Mouse (Mus musculus): Measurements from ENCODE around the gene Gpr107. TPM values are rescaled to one million over a fixed set of nuclear protein-coding genes. Genes with fewer than 3 reads are reported as not detected.

The Gpr107 gene
- polyA plus RNA-seq, 1 experiment from 2014 or later = 30.4 TPM

DNA sequence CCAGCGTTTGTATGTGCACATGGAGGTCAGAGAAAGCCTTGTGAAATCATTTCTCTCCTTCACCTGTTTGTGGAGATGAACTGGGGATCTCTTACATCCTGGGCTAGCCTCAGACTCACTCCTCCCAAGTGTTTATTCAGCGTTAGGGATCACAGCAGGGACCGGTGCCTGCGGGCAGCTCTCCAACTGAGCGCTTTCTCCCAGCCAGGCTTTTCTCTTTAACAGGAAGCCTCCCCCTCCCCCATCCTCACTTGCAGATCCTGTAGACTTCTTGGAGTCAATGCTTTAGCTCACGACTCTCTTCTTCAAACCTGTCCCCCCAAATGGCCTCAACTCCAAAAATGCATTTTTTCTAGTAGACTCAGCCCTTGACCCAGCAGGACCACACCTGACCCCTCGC, 89.5 kb downstream of the Gpr107 start:
- peaks cover 19% of the 10 kb centered on the region for H3K4me1 ChIP-seq (ENCODE audit: control insufficient read depth, insufficient read depth, low read length)
- WGBS = 14% methylated on average over 7 of the region's 7 CpGs
- no peaks in the 10 kb centered on the region for H3K9me3 ChIP-seq (ENCODE audit: control insufficient read depth, low read length)
- H3K27me3 ChIP-seq (replicated peaks; ENCODE audit: control insufficient read depth, insufficient read depth, low read length) = no peaks in the 10 kb centered on the region; the same call in 1 of the 2 replicates
- no peaks in the 10 kb centered on the region for H3K36me3 ChIP-seq (ENCODE audit: control insufficient read depth, insufficient read depth, low read length)
- no peak overlapping the region for H3K4me2 ChIP-seq (ENCODE audit: low read depth, low read length)
- H3K9ac ChIP-seq (ENCODE audit: low read depth, low read length) = no peak overlapping the region
- no peak overlapping the region for H3K27ac ChIP-seq (ENCODE audit: low read length)
- no peak for ATAC-seq
- H3K4me3 ChIP-seq (ENCODE audit: low read length) = no peak overlapping the region

DNA sequence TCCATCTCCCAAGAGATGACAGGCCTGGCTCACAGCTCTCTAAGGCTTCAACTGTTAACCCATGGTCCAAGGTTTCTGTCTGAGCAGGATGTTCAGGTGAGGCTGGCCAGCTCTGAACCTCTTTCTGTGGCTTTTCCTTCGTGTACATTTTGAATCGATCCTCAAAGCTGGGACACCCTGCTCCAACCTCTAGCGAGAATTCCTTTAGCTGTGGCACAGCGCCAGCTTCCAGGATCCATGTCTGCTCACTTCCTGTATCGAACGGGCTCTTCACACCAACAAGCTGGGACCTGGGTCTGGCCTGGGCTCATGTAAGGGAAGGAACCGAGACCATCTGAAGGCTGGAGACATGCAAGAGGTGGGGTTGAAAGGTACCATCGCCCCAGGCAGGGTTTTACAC, 92.1 kb downstream of the Gpr107 start:
- peaks cover 30% of the 10 kb centered on the region for H3K4me1 ChIP-seq (ENCODE audit: control insufficient read depth, insufficient read depth, low read length)
- H3K4me3 ChIP-seq (ENCODE audit: low read length) = no peak overlapping the region
- no peaks in the 10 kb centered on the region for H3K36me3 ChIP-seq (ENCODE audit: control insufficient read depth, insufficient read depth, low read length)
- no peak for ATAC-seq
- no peak overlapping the region for H3K4me2 ChIP-seq (ENCODE audit: low read depth, low read length)
- no peaks in the 10 kb centered on the region for H3K9me3 ChIP-seq (ENCODE audit: control insufficient read depth, low read length)
- no peak overlapping the region for H3K9ac ChIP-seq (ENCODE audit: low read depth, low read length)
- 57% methylated on average over 8 of the region's 8 CpGs for WGBS
- H3K27me3 ChIP-seq (replicated peaks; ENCODE audit: control insufficient read depth, insufficient read depth, low read length) = no peaks in the 10 kb centered on the region; the same call in 1 of the 2 replicates
- no peak overlapping the region for H3K27ac ChIP-seq (ENCODE audit: low read length)

DNA sequence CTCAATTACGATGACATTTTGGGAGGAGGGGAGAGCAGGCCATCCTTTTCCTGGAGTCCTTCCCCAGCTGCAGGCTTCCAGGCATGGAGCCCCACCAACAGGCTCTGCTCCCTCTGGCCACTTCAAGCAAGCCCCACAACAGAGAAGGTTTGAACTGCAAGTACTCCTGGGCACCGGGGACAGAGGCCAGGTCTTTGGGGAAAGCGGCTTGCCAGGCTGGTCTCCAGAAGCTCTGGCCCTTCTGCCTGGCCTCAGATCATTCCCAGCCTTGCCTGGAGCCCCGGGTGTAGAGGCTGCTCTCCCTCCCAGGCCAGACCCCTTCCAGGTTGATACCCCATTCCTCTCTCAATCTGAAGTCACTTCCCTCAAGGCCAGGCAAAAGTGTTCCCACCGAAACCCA, 92.9 kb downstream of the Gpr107 start:
- H3K27me3 ChIP-seq (replicated peaks; ENCODE audit: control insufficient read depth, insufficient read depth, low read length) = no peaks in the 10 kb centered on the region; the same call in 1 of the 2 replicates
- peaks cover 30% of the 10 kb centered on the region for H3K4me1 ChIP-seq (ENCODE audit: control insufficient read depth, insufficient read depth, low read length)
- H3K9ac ChIP-seq (ENCODE audit: low read depth, low read length) = peak overlapping the region; percentile 82
- H3K27ac ChIP-seq (ENCODE audit: low read length) = peak overlapping the region; percentile 9; the same call in 1 of the 2 replicates
- WGBS = 26% methylated on average over 5 of the region's 5 CpGs
- no peak for ATAC-seq
- H3K4me2 ChIP-seq (ENCODE audit: low read depth, low read length) = peak overlapping the region; percentile 98
- H3K4me3 ChIP-seq (ENCODE audit: low read length) = peak overlapping the region; percentile 80
- no peaks in the 10 kb centered on the region for H3K36me3 ChIP-seq (ENCODE audit: control insufficient read depth, insufficient read depth, low read length)
- H3K9me3 ChIP-seq (ENCODE audit: control insufficient read depth, low read length) = no peaks in the 10 kb centered on the region

DNA sequence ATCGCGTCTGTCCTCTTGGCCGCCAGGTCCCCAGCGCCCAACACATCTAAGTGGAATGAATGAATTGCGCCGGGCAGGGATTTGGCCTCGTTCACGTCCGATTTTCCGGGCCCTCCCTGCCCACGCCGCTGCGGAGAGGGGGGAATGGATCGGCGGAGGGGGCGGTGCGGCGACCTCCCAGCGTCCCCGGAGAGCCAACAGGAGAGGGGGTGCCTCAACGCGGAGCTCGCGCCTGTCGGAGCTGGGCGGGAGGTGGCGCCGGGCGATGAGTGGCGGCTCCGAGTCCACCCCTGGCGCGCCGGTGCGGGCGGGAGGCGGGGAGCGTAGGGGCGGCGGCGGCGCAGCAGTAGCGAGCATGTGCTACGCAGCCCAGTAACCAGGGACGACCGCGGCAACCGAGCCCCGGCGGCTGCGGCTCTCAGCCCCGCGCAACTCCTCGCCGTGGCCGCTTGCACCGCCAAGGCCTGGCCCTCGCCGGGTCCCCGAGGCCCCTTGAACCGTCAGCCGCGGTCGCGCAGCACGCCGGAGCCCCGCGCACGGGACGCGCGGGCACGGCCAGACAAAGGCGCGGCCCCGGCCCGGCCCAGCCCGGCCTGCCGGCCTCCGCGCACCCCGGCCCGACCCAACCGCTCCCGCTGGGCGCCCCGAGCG, 93.5 kb downstream of the Gpr107 start, which contains the start of gene Ncs1:
TSS of gene Ncs1 (plus strand) at position 333 of the 651 bp plus-strand sequence.
- H3K4me1 ChIP-seq (ENCODE audit: control insufficient read depth, insufficient read depth, low read length) = peaks cover 30% of the 10 kb centered on the region
- peak; percentile 90 for ATAC-seq
- peak within 1 kb of the TSS; percentile 80 for H3K4me3 ChIP-seq (ENCODE audit: low read length)
- WGBS = under 1% methylated on average over 67 of the region's 89 CpGs
- H3K27ac ChIP-seq (ENCODE audit: low read length) = peak within 1 kb of the TSS; percentile 48
- H3K9me3 ChIP-seq (ENCODE audit: control insufficient read depth, low read length) = no peaks in the 10 kb centered on the region
- H3K36me3 ChIP-seq (ENCODE audit: control insufficient read depth, insufficient read depth, low read length) = no peaks in the 10 kb centered on the region
- peak within 1 kb of the TSS; percentile 98 for H3K4me2 ChIP-seq (ENCODE audit: low read depth, low read length)
- peak within 1 kb of the TSS; percentile 82 for H3K9ac ChIP-seq (ENCODE audit: low read depth, low read length)
- H3K27me3 ChIP-seq (replicated peaks; ENCODE audit: control insufficient read depth, insufficient read depth, low read length) = no peaks in the 10 kb centered on the region; the same call in 1 of the 2 replicates

GRCm38 (mm10) chr2:31246251-31246971, 94.3 kb downstream of the Gpr107 start:
- Histone ChIP-seq H3K36me3 (ENCODE audit: control insufficient read depth, insufficient read depth, low read length) (no peaks in the 10 kb centered on the region), H3K27ac (ENCODE audit: low read length) (peak overlapping the region; percentile 18; the same call in 1 of the 2 replicates), H3K4me2 (ENCODE audit: low read depth, low read length) (peak overlapping the region; percentile 98), H3K9me3 (ENCODE audit: control insufficient read depth, low read length) (no peaks in the 10 kb centered on the region), H3K9ac (ENCODE audit: low read depth, low read length) (peak overlapping the region; percentile 82), H3K27me3 (replicated peaks; ENCODE audit: control insufficient read depth, insufficient read depth, low read length) (no peaks in the 10 kb centered on the region; the same call in 1 of the 2 replicates), H3K4me3 (ENCODE audit: low read length) (peak overlapping the region; percentile 80), H3K4me1 (ENCODE audit: control insufficient read depth, insufficient read depth, low read length) (peaks cover 33% of the 10 kb centered on the region)
- WGBS = 1% methylated on average over 34 of the region's 41 CpGs
- peak; percentile 45 for ATAC-seq

DNA sequence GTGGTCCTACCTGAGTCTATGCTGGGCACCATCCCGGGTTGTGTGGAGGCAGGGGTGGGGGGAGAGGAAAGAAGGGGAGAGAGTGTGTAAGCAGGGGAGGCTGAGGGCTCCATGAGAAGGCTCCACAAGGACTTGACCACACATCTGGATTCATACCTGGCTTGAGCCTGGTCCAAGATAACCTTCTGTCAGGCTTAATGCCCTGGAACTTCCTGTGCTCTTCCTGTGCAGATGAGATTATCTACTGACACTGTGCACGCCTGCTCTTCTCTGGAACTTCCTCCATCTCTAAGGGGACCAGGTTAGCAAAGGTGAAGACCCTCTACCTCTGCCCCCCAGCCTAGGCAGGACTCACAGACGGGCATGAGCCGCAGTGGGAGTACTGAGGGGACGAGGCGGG, 96.7 kb downstream of the Gpr107 start:
- H3K4me2 ChIP-seq (ENCODE audit: low read depth, low read length) = no peak overlapping the region
- H3K27ac ChIP-seq (ENCODE audit: low read length) = no peak overlapping the region
- no peak overlapping the region for H3K9ac ChIP-seq (ENCODE audit: low read depth, low read length)
- no peaks in the 10 kb centered on the region; the same call in 1 of the 2 replicates for H3K27me3 ChIP-seq (replicated peaks; ENCODE audit: control insufficient read depth, insufficient read depth, low read length)
- peaks cover 33% of the 10 kb centered on the region for H3K4me1 ChIP-seq (ENCODE audit: control insufficient read depth, insufficient read depth, low read length)
- WGBS = 87% methylated on average over 6 of the region's 6 CpGs
- no peaks in the 10 kb centered on the region for H3K36me3 ChIP-seq (ENCODE audit: control insufficient read depth, insufficient read depth, low read length)
- no peak for ATAC-seq
- H3K9me3 ChIP-seq (ENCODE audit: control insufficient read depth, low read length) = no peaks in the 10 kb centered on the region
- no peak overlapping the region for H3K4me3 ChIP-seq (ENCODE audit: low read length)

DNA sequence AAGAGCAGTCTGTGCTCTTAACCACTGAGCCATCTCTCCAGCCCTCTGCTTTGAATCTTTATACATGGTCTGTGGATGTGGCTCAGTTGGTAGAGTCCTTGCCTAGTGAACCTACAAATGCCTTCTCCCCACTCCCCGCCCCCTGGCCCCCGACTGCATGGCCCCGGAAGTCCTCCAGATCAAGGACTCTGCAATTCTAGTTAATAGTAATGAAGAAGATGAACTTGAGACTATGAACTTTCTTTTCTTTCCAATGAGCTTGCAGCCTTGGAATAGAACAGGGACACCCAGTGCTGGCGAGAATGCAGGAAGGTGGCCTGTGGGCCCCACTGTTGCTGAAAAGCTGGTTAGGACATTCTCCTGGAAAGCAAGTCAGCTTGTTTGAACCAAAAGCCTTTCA, 100.1 kb downstream of the Gpr107 start:
- Histone ChIP-seq H3K4me2 (ENCODE audit: low read depth, low read length) (no peak overlapping the region), H3K9me3 (ENCODE audit: control insufficient read depth, low read length) (no peaks in the 10 kb centered on the region), H3K9ac (ENCODE audit: low read depth, low read length) (no peak overlapping the region), H3K4me3 (ENCODE audit: low read length) (no peak overlapping the region), H3K36me3 (ENCODE audit: control insufficient read depth, insufficient read depth, low read length) (no peaks in the 10 kb centered on the region), H3K4me1 (ENCODE audit: control insufficient read depth, insufficient read depth, low read length) (peaks cover 40% of the 10 kb centered on the region), H3K27me3 (replicated peaks; ENCODE audit: control insufficient read depth, insufficient read depth, low read length) (no peaks in the 10 kb centered on the region), H3K27ac (ENCODE audit: low read length) (peak overlapping the region; percentile 35)
- ATAC-seq = 0 out of 2 replicates have a peak, but pooled peaks have one; percentile 37
- 80% methylated on average over 4 of the region's 4 CpGs for WGBS

- H3K4me2 ChIP-seq (ENCODE audit: low read depth, low read length) = no peak overlapping the region
- H3K36me3 ChIP-seq (ENCODE audit: control insufficient read depth, insufficient read depth, low read length) = no peaks in the 10 kb centered on the region
- H3K9me3 ChIP-seq (ENCODE audit: control insufficient read depth, low read length) = no peaks in the 10 kb centered on the region
- H3K9ac ChIP-seq (ENCODE audit: low read depth, low read length) = no peak overlapping the region
- no peak overlapping the region for H3K4me3 ChIP-seq (ENCODE audit: low read length)
- no peak for ATAC-seq
- H3K27ac ChIP-seq (ENCODE audit: low read length) = no peak overlapping the region
- 80% methylated on average over 3 of the region's 3 CpGs for WGBS
- peaks cover 36% of the 10 kb centered on the region for H3K4me1 ChIP-seq (ENCODE audit: control insufficient read depth, insufficient read depth, low read length)
- H3K27me3 ChIP-seq (replicated peaks; ENCODE audit: control insufficient read depth, insufficient read depth, low read length) = no peaks in the 10 kb centered on the region
Observed at GRCm38 (mm10) chr2:31253463-31253862, 101.3 kb downstream of the Gpr107 start.

DNA sequence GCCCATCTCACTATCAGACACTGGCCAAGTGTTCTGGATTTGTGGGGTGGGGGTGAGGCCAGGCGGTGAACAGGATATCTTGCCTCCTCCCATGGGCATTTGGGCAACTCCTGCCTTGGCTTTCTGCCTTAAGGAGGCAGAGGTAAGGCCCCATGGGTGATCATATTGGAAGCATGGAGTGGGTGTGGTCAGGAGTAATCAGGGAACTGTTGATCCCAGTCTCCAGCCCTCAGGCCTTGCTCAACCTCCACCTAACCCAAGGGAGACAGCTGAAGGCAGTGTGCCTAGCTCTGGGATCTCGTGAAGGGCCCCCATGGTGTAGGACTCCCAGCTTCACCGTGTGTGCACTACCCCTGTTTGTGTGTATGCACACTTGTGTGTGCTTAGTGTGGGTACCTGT, 102.7 kb downstream of the Gpr107 start:
- H3K27ac ChIP-seq (ENCODE audit: low read length) = peak overlapping the region; percentile 79; the same call in 1 of the 2 replicates
- no peak overlapping the region for H3K9ac ChIP-seq (ENCODE audit: low read depth, low read length)
- 88% methylated on average over 3 of the region's 3 CpGs for WGBS
- no peak overlapping the region for H3K4me3 ChIP-seq (ENCODE audit: low read length)
- no peaks in the 10 kb centered on the region for H3K9me3 ChIP-seq (ENCODE audit: control insufficient read depth, low read length)
- no peaks in the 10 kb centered on the region for H3K36me3 ChIP-seq (ENCODE audit: control insufficient read depth, insufficient read depth, low read length)
- ATAC-seq = no peak
- no peak overlapping the region for H3K4me2 ChIP-seq (ENCODE audit: low read depth, low read length)
- no peaks in the 10 kb centered on the region for H3K27me3 ChIP-seq (replicated peaks; ENCODE audit: control insufficient read depth, insufficient read depth, low read length)
- peaks cover 46% of the 10 kb centered on the region for H3K4me1 ChIP-seq (ENCODE audit: control insufficient read depth, insufficient read depth, low read length)
